Mouse (Mus musculus): Measurements from ENCODE around the gene Pnisr. TPM values are rescaled to one million over a fixed set of nuclear protein-coding genes. Genes with fewer than 3 reads are reported as not detected.

Gene Pnisr
- total and polyA plus RNA-seq, 2 experiments: 23.4 to 74.4 TPM

GRCm38 (mm10) chr4:21878776-21879175 is 31.4 kb downstream of the Pnisr start:
- H3K4me1 ChIP-seq (ENCODE audit: control insufficient read depth, insufficient read depth, low read length): peaks cover 2% of the 10 kb centered on the region; the same call in 1 of the 2 replicates
- H3K27me3 ChIP-seq (ENCODE audit: control insufficient read depth, insufficient read depth, low read length): no peaks in the 10 kb centered on the region
- TF ChIP-seq POLR2A (IDR thresholded peaks at IDR 0.05; ENCODE audit: extremely low read depth, insufficient read depth, low read length) (no peak), CTCF (IDR thresholded peaks at IDR 0.05; ENCODE audit: low read depth, low read length) (no peak)
- DNase-seq (ENCODE audit: extremely low read depth, low read depth, low spot score): peak; percentile 68
- H3K36me3 ChIP-seq (ENCODE audit: control insufficient read depth, insufficient read depth, low read length): peaks cover 15% of the 10 kb centered on the region
- no peak overlapping the region for H3K9ac ChIP-seq (ENCODE audit: low read depth, low read length)
- H3K27ac ChIP-seq (replicated peaks; ENCODE audit: insufficient read depth, low read depth, low read length): no peak overlapping the region
- no peak overlapping the region for H3K4me3 ChIP-seq (ENCODE audit: insufficient read depth, low read depth, low read length)
- peaks cover 5% of the 10 kb centered on the region; the same call in 1 of the 2 replicates for H3K79me2 ChIP-seq (ENCODE audit: control insufficient read depth, insufficient read depth, low read length)
- 9% methylated on average over 6 of the region's 6 CpGs for WGBS

- H3K36me3 ChIP-seq (ENCODE audit: control insufficient read depth, insufficient read depth, low read length): peaks cover 8% of the 10 kb centered on the region
- peak; percentile 79 for DNase-seq (ENCODE audit: extremely low read depth, low read depth, low spot score)
- H3K27me3 ChIP-seq (ENCODE audit: control insufficient read depth, insufficient read depth, low read length): no peaks in the 10 kb centered on the region
- H3K4me1 ChIP-seq (ENCODE audit: control insufficient read depth, insufficient read depth, low read length): peaks cover 2% of the 10 kb centered on the region; the same call in 1 of the 2 replicates
- peak within 1 kb of the TSS; percentile 98 for H3K27ac ChIP-seq (replicated peaks; ENCODE audit: insufficient read depth, low read depth, low read length)
- under 1% methylated on average over 51 of the region's 51 CpGs for WGBS
- H3K4me3 ChIP-seq (ENCODE audit: insufficient read depth, low read depth, low read length): peak within 1 kb of the TSS; percentile 94
- peaks cover 5% of the 10 kb centered on the region; the same call in 1 of the 2 replicates for H3K79me2 ChIP-seq (ENCODE audit: control insufficient read depth, insufficient read depth, low read length)
- H3K9ac ChIP-seq (ENCODE audit: low read depth, low read length): peak within 1 kb of the TSS; percentile 91
- no peak for TF ChIP-seq CTCF (IDR thresholded peaks at IDR 0.05; ENCODE audit: low read depth, low read length)
- TF ChIP-seq POLR2A (IDR thresholded peaks at IDR 0.05; ENCODE audit: extremely low read depth, insufficient read depth, low read length): 0 out of 2 replicates have a peak, but pooled peaks have one; percentile 54
Observed at GRCm38 (mm10) chr4:21879565-21880220, 32.3 kb downstream of the Pnisr start, which contains the start of gene Coq3. Coq3 (plus strand) TSS chr4:21879673.

- Histone ChIP-seq H3K9ac (ENCODE audit: low read depth, low read length) (no peak overlapping the region), H3K36me3 (ENCODE audit: control insufficient read depth, insufficient read depth, low read length) (peaks cover 2% of the 10 kb centered on the region; the same call in 1 of the 2 replicates), H3K27me3 (ENCODE audit: control insufficient read depth, insufficient read depth, low read length) (no peaks in the 10 kb centered on the region), H3K4me3 (ENCODE audit: insufficient read depth, low read depth, low read length) (no peak overlapping the region), H3K4me1 (ENCODE audit: control insufficient read depth, insufficient read depth, low read length) (peaks cover 2% of the 10 kb centered on the region; the same call in 1 of the 2 replicates), H3K79me2 (ENCODE audit: control insufficient read depth, insufficient read depth, low read length) (peaks cover 5% of the 10 kb centered on the region; the same call in 1 of the 2 replicates), H3K27ac (replicated peaks; ENCODE audit: insufficient read depth, low read depth, low read length) (no peak overlapping the region)
- TF ChIP-seq POLR2A (IDR thresholded peaks at IDR 0.05; ENCODE audit: extremely low read depth, insufficient read depth, low read length) (no peak), CTCF (IDR thresholded peaks at IDR 0.05; ENCODE audit: low read depth, low read length) (no peak)
- no peak for DNase-seq (ENCODE audit: extremely low read depth, low read depth, low spot score)
- WGBS: 93% methylated on average over 6 of the region's 6 CpGs
Observed at GRCm38 (mm10) chr4:21882806-21883205, 35.4 kb downstream of the Pnisr start.

GRCm38 (mm10) chr4:21885831-21886230 is 38.4 kb downstream of the Pnisr start:
- Histone ChIP-seq H3K4me1 (ENCODE audit: control insufficient read depth, insufficient read depth, low read length) (no peaks in the 10 kb centered on the region; the same call in 1 of the 2 replicates), H3K36me3 (ENCODE audit: control insufficient read depth, insufficient read depth, low read length) (peaks cover 2% of the 10 kb centered on the region; the same call in 1 of the 2 replicates), H3K4me3 (ENCODE audit: insufficient read depth, low read depth, low read length) (no peak overlapping the region), H3K27me3 (ENCODE audit: control insufficient read depth, insufficient read depth, low read length) (no peaks in the 10 kb centered on the region), H3K79me2 (ENCODE audit: control insufficient read depth, insufficient read depth, low read length) (peaks cover 8% of the 10 kb centered on the region; the same call in 1 of the 2 replicates), H3K9ac (ENCODE audit: low read depth, low read length) (no peak overlapping the region), H3K27ac (replicated peaks; ENCODE audit: insufficient read depth, low read depth, low read length) (no peak overlapping the region)
- no peak for DNase-seq (ENCODE audit: extremely low read depth, low read depth, low spot score)
- 89% methylated on average over 8 of the region's 8 CpGs for WGBS
- TF ChIP-seq CTCF (IDR thresholded peaks at IDR 0.05; ENCODE audit: low read depth, low read length) (no peak), POLR2A (IDR thresholded peaks at IDR 0.05; ENCODE audit: extremely low read depth, insufficient read depth, low read length) (no peak)

Other genes starting within 250 kb of the Pnisr start
- not detected in 2 replicates for gene Prdm13, start 161.6 kb upstream of the Pnisr start, total RNA-seq (2014; rRNA removed)
- not detected in 2 replicates for gene Prdm13, start 161.6 kb upstream of the Pnisr start, polyA plus RNA-seq (2012; rRNA removed)
- 15.9 and 19.0 TPM in 2 replicates for gene Ccnc, start 119.9 kb upstream of the Pnisr start, total RNA-seq (2014; rRNA removed)
- gene Ccnc, start 119.9 kb upstream of the Pnisr start, polyA plus RNA-seq (2012; rRNA removed): 4.4 and 6.0 TPM in 2 replicates
- 10.2 and 11.8 TPM in 2 replicates for gene Usp45, start 80.4 kb upstream of the Pnisr start, total RNA-seq (2014; rRNA removed)
- 1.7 and 2.0 TPM in 2 replicates for gene Usp45, start 80.4 kb upstream of the Pnisr start, polyA plus RNA-seq (2012; rRNA removed)
- 23.7 and 32.0 TPM in 2 replicates for gene Tstd3, start 80.4 kb upstream of the Pnisr start, total RNA-seq (2014; rRNA removed)
- gene Tstd3, start 80.4 kb upstream of the Pnisr start, polyA plus RNA-seq (2012; rRNA removed): 5.4 and 8.3 TPM in 2 replicates
- gene Coq3, start 32.1 kb downstream of the Pnisr start, total RNA-seq (2014; rRNA removed): 13.0 and 17.9 TPM in 2 replicates
- 3.6 and 4.1 TPM in 2 replicates for gene Coq3, start 32.1 kb downstream of the Pnisr start, polyA plus RNA-seq (2012; rRNA removed)
- 0.07 and 0.09 TPM in 2 replicates for gene Faxc, start 83.7 kb downstream of the Pnisr start, total RNA-seq (2014; rRNA removed)
- 0.02 TPM in 1 of 2 replicates, not detected in the other for gene Faxc, start 83.7 kb downstream of the Pnisr start, polyA plus RNA-seq (2012; rRNA removed)